Mouse (Mus musculus): ENCODE measurements at regions not wholly inside any gene's neighbourhood (a gene's known extent, or its start where the extent isn't known, plus 50 kb on each side); places are given as distances from the start of the nearest gene placed in this dataset.

DNA sequence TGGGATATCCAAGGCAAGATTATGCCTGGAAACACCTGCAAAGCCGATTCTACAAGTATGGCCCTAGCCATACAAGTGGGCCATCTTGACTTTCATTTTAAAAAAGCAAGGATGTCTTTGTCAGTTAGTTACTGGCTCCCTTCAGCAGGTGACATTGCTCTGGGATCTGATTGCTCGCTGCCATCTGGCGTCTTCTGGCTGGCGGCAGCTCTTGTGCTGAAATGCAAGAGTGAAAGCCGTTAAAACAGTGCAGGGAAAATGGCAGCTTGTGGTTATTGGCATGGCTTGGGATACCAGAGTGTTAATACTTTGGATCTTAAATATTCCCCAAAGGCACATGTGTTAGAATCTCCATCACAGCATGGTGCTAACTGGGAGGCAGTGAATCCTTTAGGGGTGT is 105.0 kb upstream of the Ly86 start:
- no peak for TF ChIP-seq CTCF (IDR thresholded peaks at IDR 0.05; ENCODE audit: low read depth, low read length)
- TF ChIP-seq POLR2A (IDR thresholded peaks at IDR 0.05; ENCODE audit: extremely low read depth, insufficient read depth, low read length): no peak
